Mouse (Mus musculus): ENCODE data around the gene Unc79. TPM values are rescaled to one million over a fixed set of nuclear protein-coding genes. Genes with fewer than 3 reads are reported as not detected.
A peak's percentile ranks its signal among the peaks of the same experiment; 100 is the strongest.

Gene Unc79
- polyA plus RNA-seq, 1 experiment = 0.27 TPM

- Histone ChIP-seq H3K4me3 (ENCODE audit: low read depth, low read length) (no peak overlapping the region), H3K9ac (ENCODE audit: low read depth, poor library complexity, severe bottlenecking) (no peak overlapping the region), H3K27ac (ENCODE audit: insufficient read depth, low read length) (no peak overlapping the region), H3K9me3 (replicated peaks; ENCODE audit: control insufficient read depth, insufficient read depth, low read length, poor library complexity, severe bottlenecking) (no peaks in the 10 kb centered on the region), H3K27me3 (ENCODE audit: control insufficient read depth, insufficient read depth, low read length, poor library complexity, severe bottlenecking) (no peaks in the 10 kb centered on the region), H3K36me3 (ENCODE audit: control insufficient read depth, insufficient read depth, low read length, poor library complexity, severe bottlenecking) (no peaks in the 10 kb centered on the region), H3K4me1 (ENCODE audit: control insufficient read depth, insufficient read depth, low read length) (no peaks in the 10 kb centered on the region)
- TF ChIP-seq CTCF (IDR thresholded peaks at IDR 0.05; ENCODE audit: low read depth, low read length) = peak; percentile 11
- TF ChIP-seq EP300 (IDR thresholded peaks at IDR 0.05; ENCODE audit: insufficient read depth, low read depth, low read length) = no peak
Measured at GRCm38 (mm10) chr12:103064944-103065343, 116.3 kb downstream of the Unc79 start.

GRCm38 (mm10) chr12:103068161-103068560 lies 119.5 kb downstream of the Unc79 start:
- no peaks in the 10 kb centered on the region for H3K4me1 ChIP-seq (ENCODE audit: control insufficient read depth, insufficient read depth, low read length)
- H3K36me3 ChIP-seq (ENCODE audit: control insufficient read depth, insufficient read depth, low read length, poor library complexity, severe bottlenecking) = no peaks in the 10 kb centered on the region
- TF ChIP-seq POLR2A (IDR thresholded peaks at IDR 0.05; ENCODE audit: insufficient read depth, low read length) (no peak), EP300 (IDR thresholded peaks at IDR 0.05; ENCODE audit: insufficient read depth, low read depth, low read length) (no peak), CTCF (IDR thresholded peaks at IDR 0.05; ENCODE audit: low read depth, low read length) (no peak)
- H3K9me3 ChIP-seq (replicated peaks; ENCODE audit: control insufficient read depth, insufficient read depth, low read length, poor library complexity, severe bottlenecking) = no peaks in the 10 kb centered on the region
- H3K27me3 ChIP-seq (ENCODE audit: control insufficient read depth, insufficient read depth, low read length, poor library complexity, severe bottlenecking) = no peaks in the 10 kb centered on the region
- no peak overlapping the region for H3K27ac ChIP-seq (ENCODE audit: insufficient read depth, low read length)
- no peak overlapping the region for H3K4me3 ChIP-seq (ENCODE audit: low read depth, low read length)
- no peak overlapping the region for H3K9ac ChIP-seq (ENCODE audit: low read depth, poor library complexity, severe bottlenecking)

- TF ChIP-seq POLR2A (IDR thresholded peaks at IDR 0.05; ENCODE audit: insufficient read depth, low read length) = no peak
- TF ChIP-seq CTCF (IDR thresholded peaks at IDR 0.05; ENCODE audit: low read depth, low read length) = no peak
- no peak for TF ChIP-seq EP300 (IDR thresholded peaks at IDR 0.05; ENCODE audit: insufficient read depth, low read depth, low read length)
- Histone ChIP-seq H3K9me3 (replicated peaks; ENCODE audit: control insufficient read depth, insufficient read depth, low read length, poor library complexity, severe bottlenecking) (no peaks in the 10 kb centered on the region), H3K36me3 (ENCODE audit: control insufficient read depth, insufficient read depth, low read length, poor library complexity, severe bottlenecking) (no peaks in the 10 kb centered on the region), H3K4me3 (ENCODE audit: low read depth, low read length) (no peak overlapping the region), H3K27me3 (ENCODE audit: control insufficient read depth, insufficient read depth, low read length, poor library complexity, severe bottlenecking) (no peaks in the 10 kb centered on the region), H3K27ac (ENCODE audit: insufficient read depth, low read length) (no peak overlapping the region), H3K4me1 (ENCODE audit: control insufficient read depth, insufficient read depth, low read length) (no peaks in the 10 kb centered on the region), H3K9ac (ENCODE audit: low read depth, poor library complexity, severe bottlenecking) (no peak overlapping the region)
Measured at GRCm38 (mm10) chr12:103069565-103069964, 120.9 kb downstream of the Unc79 start.

- H3K36me3 ChIP-seq (ENCODE audit: control insufficient read depth, insufficient read depth, low read length, poor library complexity, severe bottlenecking) = no peaks in the 10 kb centered on the region
- no peak for TF ChIP-seq CTCF (IDR thresholded peaks at IDR 0.05; ENCODE audit: low read depth, low read length)
- TF ChIP-seq EP300 (IDR thresholded peaks at IDR 0.05; ENCODE audit: insufficient read depth, low read depth, low read length) = no peak
- TF ChIP-seq POLR2A (IDR thresholded peaks at IDR 0.05; ENCODE audit: insufficient read depth, low read length) = no peak
- H3K9ac ChIP-seq (ENCODE audit: low read depth, poor library complexity, severe bottlenecking) = no peak overlapping the region
- no peak overlapping the region for H3K4me3 ChIP-seq (ENCODE audit: low read depth, low read length)
- H3K27me3 ChIP-seq (ENCODE audit: control insufficient read depth, insufficient read depth, low read length, poor library complexity, severe bottlenecking) = no peaks in the 10 kb centered on the region
- no peak overlapping the region for H3K27ac ChIP-seq (ENCODE audit: insufficient read depth, low read length)
- H3K4me1 ChIP-seq (ENCODE audit: control insufficient read depth, insufficient read depth, low read length) = no peaks in the 10 kb centered on the region
- no peaks in the 10 kb centered on the region for H3K9me3 ChIP-seq (replicated peaks; ENCODE audit: control insufficient read depth, insufficient read depth, low read length, poor library complexity, severe bottlenecking)
Measured at GRCm38 (mm10) chr12:103073953-103074352, 125.3 kb downstream of the Unc79 start.

- Histone ChIP-seq H3K27me3 (ENCODE audit: control insufficient read depth, insufficient read depth, low read length, poor library complexity, severe bottlenecking) (no peaks in the 10 kb centered on the region), H3K27ac (ENCODE audit: insufficient read depth, low read length) (no peak overlapping the region), H3K4me1 (ENCODE audit: control insufficient read depth, insufficient read depth, low read length) (no peaks in the 10 kb centered on the region), H3K36me3 (ENCODE audit: control insufficient read depth, insufficient read depth, low read length, poor library complexity, severe bottlenecking) (no peaks in the 10 kb centered on the region), H3K9me3 (replicated peaks; ENCODE audit: control insufficient read depth, insufficient read depth, low read length, poor library complexity, severe bottlenecking) (no peaks in the 10 kb centered on the region), H3K9ac (ENCODE audit: low read depth, poor library complexity, severe bottlenecking) (no peak overlapping the region), H3K4me3 (ENCODE audit: low read depth, low read length) (no peak overlapping the region)
- TF ChIP-seq POLR2A (IDR thresholded peaks at IDR 0.05; ENCODE audit: insufficient read depth, low read length) (no peak), CTCF (IDR thresholded peaks at IDR 0.05; ENCODE audit: low read depth, low read length) (no peak), EP300 (IDR thresholded peaks at IDR 0.05; ENCODE audit: insufficient read depth, low read depth, low read length) (no peak)
Measured at GRCm38 (mm10) chr12:103078751-103079150, 130.1 kb downstream of the Unc79 start.

- Histone ChIP-seq H3K4me1 (ENCODE audit: control insufficient read depth, insufficient read depth, low read length) (no peaks in the 10 kb centered on the region), H3K27ac (ENCODE audit: insufficient read depth, low read length) (no peak overlapping the region), H3K27me3 (ENCODE audit: control insufficient read depth, insufficient read depth, low read length, poor library complexity, severe bottlenecking) (no peaks in the 10 kb centered on the region), H3K36me3 (ENCODE audit: control insufficient read depth, insufficient read depth, low read length, poor library complexity, severe bottlenecking) (no peaks in the 10 kb centered on the region), H3K9ac (ENCODE audit: low read depth, poor library complexity, severe bottlenecking) (no peak overlapping the region), H3K4me3 (ENCODE audit: low read depth, low read length) (no peak overlapping the region), H3K9me3 (replicated peaks; ENCODE audit: control insufficient read depth, insufficient read depth, low read length, poor library complexity, severe bottlenecking) (no peaks in the 10 kb centered on the region)
- TF ChIP-seq EP300 (IDR thresholded peaks at IDR 0.05; ENCODE audit: insufficient read depth, low read depth, low read length) (no peak), POLR2A (IDR thresholded peaks at IDR 0.05; ENCODE audit: insufficient read depth, low read length) (no peak), CTCF (IDR thresholded peaks at IDR 0.05; ENCODE audit: low read depth, low read length) (no peak)
Measured at GRCm38 (mm10) chr12:103080055-103080454, 131.4 kb downstream of the Unc79 start.

All from ES-Bruce4 (cell line).